Mouse (Mus musculus) kidney, postnatal 0 days (tissue): ENCODE measurements around the gene Mief1. TPM values are rescaled to one million over a fixed set of nuclear protein-coding genes. Genes with fewer than 3 reads are reported as not detected.
A peak's percentile ranks its signal among the peaks of the same experiment; 100 is the strongest.

Source experiments
- ATAC-seq: fragments of 200-750 bp; cut with Nextera tagmentation; replicated peaks from 2 replicates; pipeline ENCODE4 v1.8.0; 2017; ENCODE audit warnings: low read depth, moderate number of reproducible peaks, moderate TSS enrichment, moderate library complexity; ENCODE audit not compliant: low FRiP score
- DNase-seq: peaks from one replicate; pipeline ENCODE4 v3.0.0-alpha.2; 2016; ENCODE audit warnings: low spot score
- H3K27ac ChIP-seq: fragments of 300-500 bp; sonication (generic); 2 replicates; pipeline ENCODE4 v1.5.1; 2014; ENCODE audit warnings: mild to moderate bottlenecking
- H3K27me3 ChIP-seq: fragments of 300-500 bp; sonication (generic); 2 replicates; pipeline ENCODE4 v1.6.1; 2014; ENCODE audit warnings: low read length, mixed read lengths; ENCODE audit not compliant: insufficient read depth
- H3K36me3 ChIP-seq: fragments of 300-500 bp; sonication (generic); 2 replicates; pipeline ENCODE4 v1.6.1; 2014; ENCODE audit warnings: low read length, mixed read lengths; ENCODE audit not compliant: insufficient read depth
- H3K4me1 ChIP-seq: fragments of 300-500 bp; sonication (generic); replicated peaks from 2 replicates; pipeline ENCODE4 v1.6.1; 2014; ENCODE audit warnings: antibody characterized with exemption, low read length, mixed read lengths; ENCODE audit not compliant: insufficient read depth
- H3K4me2 ChIP-seq: fragments of 300-500 bp; sonication (generic); 2 replicates; pipeline ENCODE4 v1.6.1; 2014; ENCODE audit warnings: mild to moderate bottlenecking, low read length, moderate library complexity, mixed read lengths
- H3K4me3 ChIP-seq: fragments of 300-500 bp; sonication (generic); replicated peaks from 2 replicates; pipeline ENCODE4 v1.5.1; 2014; ENCODE audit warnings: low read depth, low read length
- H3K9ac ChIP-seq: fragments of 300-500 bp; sonication (generic); 2 replicates; pipeline ENCODE4 v1.6.1; 2014; ENCODE audit warnings: low read depth, low read length
- H3K9me3 ChIP-seq: fragments of 300-500 bp; sonication (generic); replicated peaks from 2 replicates; pipeline ENCODE4 v1.6.1; 2016; ENCODE audit warnings: low read length, inconsistent platforms, mixed read lengths
- CTCF ChIP-seq: IDR thresholded peaks from 2 replicates; pipeline ENCODE4 v1.5.1; 2016; ENCODE audit warnings: antibody characterized with exemption, low read depth, mild to moderate bottlenecking, moderate library complexity
- WGBS: fragments of 180-500 bp; shearing (Covaris S2); extraction: QIAGEN DNeasy Blood & Tissue Kit; methylation state at CpG from one replicate; pipeline ENCODE4 v1.1.7; 2014; 5-methylcytosine and 5-hydroxymethylcytosine counted together
- polyA plus RNA-seq: library from polyadenylated mRNA; unstranded; fragments of >200 nt; fragmentation: Nextera tagmentation; extraction: Ambion mirVana; gene quantifications from 2 replicates; pipeline ENCODE4 v1.2.1, GENCODE M21; 2015

The Mief1 gene
- polyA plus RNA-seq, 1 experiment from 2014 or later = 19.9 TPM

DNA sequence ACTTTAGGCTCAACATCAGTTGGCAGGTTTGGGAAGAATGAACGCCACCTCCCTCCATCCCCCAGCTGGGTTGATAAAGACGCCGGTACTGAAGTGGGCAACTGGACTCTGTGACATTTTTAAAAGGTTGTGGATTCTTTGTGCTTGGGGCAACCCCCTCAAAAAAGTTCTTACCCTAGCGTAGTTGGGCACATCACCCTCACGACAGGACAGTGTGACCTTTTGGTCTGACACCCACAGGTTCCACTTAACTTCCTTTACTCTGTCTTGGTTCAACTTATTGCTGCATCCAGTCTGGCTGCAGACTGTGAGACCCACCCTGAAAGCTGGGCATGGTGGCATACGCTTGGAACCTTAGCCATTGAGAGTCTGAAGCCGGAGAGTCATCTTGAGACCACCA lies 10.1 kb upstream of the Mief1 start:
- ATAC-seq (no peak), DNase-seq (no peak)
- H3K9me3 ChIP-seq = no peaks in the 10 kb centered on the region
- no peaks in the 10 kb centered on the region for H3K36me3 ChIP-seq
- H3K4me1 ChIP-seq = no peaks in the 10 kb centered on the region
- no peak overlapping the region for H3K4me2 ChIP-seq
- no peak overlapping the region for H3K4me3 ChIP-seq
- no peak overlapping the region for H3K27ac ChIP-seq
- no peak overlapping the region for H3K9ac ChIP-seq
- no peak for TF ChIP-seq CTCF
- H3K27me3 ChIP-seq = no peaks in the 10 kb centered on the region
- 85% methylated on average over 7 of the region's 7 CpGs for WGBS

DNA sequence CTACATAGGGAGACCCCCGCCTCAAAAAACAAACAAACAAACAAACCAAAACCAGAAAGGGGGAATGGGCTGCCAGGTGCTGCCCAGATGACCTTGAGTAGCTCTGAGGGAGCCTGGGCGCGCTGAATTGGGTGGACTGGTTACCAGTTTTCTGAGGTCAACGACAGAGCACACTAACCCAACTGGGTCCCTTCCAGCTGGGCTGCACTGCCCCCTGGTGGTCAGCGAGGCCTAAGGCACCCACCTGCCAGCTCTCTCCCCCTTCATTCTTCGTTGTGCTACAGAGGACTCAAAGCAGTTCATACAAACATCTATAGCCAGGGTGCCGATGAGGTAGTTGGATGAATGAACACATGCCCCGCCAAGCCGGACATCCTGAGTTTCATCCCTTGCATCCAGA lies 8.6 kb upstream of the Mief1 start:
- H3K27me3 ChIP-seq = no peaks in the 10 kb centered on the region
- no peak overlapping the region for H3K9ac ChIP-seq
- peak; percentile 82 for DNase-seq
- peak; percentile 97 for TF ChIP-seq CTCF
- no peaks in the 10 kb centered on the region for H3K36me3 ChIP-seq
- H3K4me3 ChIP-seq = no peak overlapping the region
- peak; percentile 72 for ATAC-seq
- WGBS = 21% methylated on average over 9 of the region's 9 CpGs
- no peaks in the 10 kb centered on the region for H3K4me1 ChIP-seq
- H3K9me3 ChIP-seq = no peaks in the 10 kb centered on the region
- H3K4me2 ChIP-seq = no peak overlapping the region
- H3K27ac ChIP-seq = no peak overlapping the region

- peak; percentile 82 for DNase-seq
- no peaks in the 10 kb centered on the region for H3K4me1 ChIP-seq
Measured at GRCm38 (mm10) chr15:80225796-80226195, 8.0 kb upstream of the Mief1 start.

DNA sequence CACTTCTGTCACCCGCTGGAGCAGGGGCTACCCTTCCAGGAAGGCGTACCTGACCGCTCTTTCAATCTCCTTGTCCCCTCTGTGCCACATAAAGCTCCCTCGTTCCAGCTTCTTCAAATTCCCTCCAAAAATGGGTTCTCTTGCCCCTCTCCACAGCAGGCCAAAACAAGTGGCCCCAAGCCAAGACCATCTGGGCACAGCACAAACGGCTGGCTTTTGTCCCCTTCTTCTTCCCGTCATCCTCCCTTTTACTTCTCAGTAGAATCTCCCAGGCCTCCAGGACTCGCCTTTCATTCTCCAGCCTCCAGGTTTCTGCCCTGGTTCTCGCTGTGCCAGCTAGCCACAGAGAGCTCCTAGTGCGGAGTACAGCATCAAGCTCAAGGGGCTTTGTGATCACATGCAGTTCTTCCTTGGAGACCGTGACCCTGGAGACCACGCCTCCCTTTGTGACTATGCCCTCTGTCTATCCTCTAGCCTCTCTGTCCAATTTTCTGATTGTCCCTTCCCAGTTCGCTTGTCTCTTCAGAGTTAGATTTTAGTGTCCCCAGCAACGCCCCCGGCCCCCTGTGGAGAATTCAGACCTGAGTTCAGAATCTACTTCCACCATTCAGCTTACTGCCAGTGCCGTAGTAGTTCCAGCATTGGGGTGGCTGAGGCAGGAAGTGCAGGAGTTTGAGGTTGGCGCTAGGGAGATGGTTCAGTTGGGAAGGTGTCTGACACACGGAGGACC lies 5.6 kb upstream of the Mief1 start:
- Histone ChIP-seq H3K4me3 (no peak overlapping the region), H3K27me3 (no peaks in the 10 kb centered on the region), H3K36me3 (no peaks in the 10 kb centered on the region), H3K9ac (no peak overlapping the region), H3K27ac (no peak overlapping the region), H3K9me3 (no peaks in the 10 kb centered on the region), H3K4me1 (peaks cover 4% of the 10 kb centered on the region; the same call in 1 of the 2 replicates), H3K4me2 (no peak overlapping the region)
- 79% methylated on average over 17 of the region's 17 CpGs for WGBS
- TF ChIP-seq CTCF = no peak
- ATAC-seq = no peak
- no peak for DNase-seq

More at GRCm38 (mm10) chr15:80225796-80226195, 8.0 kb upstream of the Mief1 start:
- WGBS = 42% methylated on average over 2 of the region's 2 CpGs
- H3K4me2 ChIP-seq = no peak overlapping the region
- no peaks in the 10 kb centered on the region for H3K9me3 ChIP-seq
- H3K9ac ChIP-seq = no peak overlapping the region
- no peaks in the 10 kb centered on the region for H3K36me3 ChIP-seq
- no peaks in the 10 kb centered on the region for H3K27me3 ChIP-seq
- H3K27ac ChIP-seq = no peak overlapping the region
- peak; percentile 83 for TF ChIP-seq CTCF
- H3K4me3 ChIP-seq = no peak overlapping the region
- ATAC-seq = no peak; the same call in 1 of the 2 replicates

GRCm38 (mm10) chr15:80232331-80232730 lies 1.5 kb upstream of the Mief1 start:
- DNase-seq (no peak), ATAC-seq (no peak)
- WGBS = 75% methylated on average over 2 of the region's 2 CpGs
- H3K36me3 ChIP-seq = peaks cover 14% of the 10 kb centered on the region; the same call in 1 of the 2 replicates
- H3K4me3 ChIP-seq = no peak overlapping the region
- no peaks in the 10 kb centered on the region for H3K9me3 ChIP-seq
- H3K27me3 ChIP-seq = no peaks in the 10 kb centered on the region
- no peak overlapping the region for H3K27ac ChIP-seq
- H3K4me2 ChIP-seq = no peak overlapping the region
- peaks cover 7% of the 10 kb centered on the region; the same call in 1 of the 2 replicates for H3K4me1 ChIP-seq
- TF ChIP-seq CTCF = no peak
- H3K9ac ChIP-seq = no peak overlapping the region

GRCm38 (mm10) chr15:80233053-80233452 lies 765 bp upstream of the Mief1 start:
- Histone ChIP-seq H3K9ac (0 out of 2 replicates have a peak overlapping the region, but pooled peaks have one; percentile 13), H3K4me3 (no peak overlapping the region; the same call in 1 of the 2 replicates), H3K4me1 (peaks cover 7% of the 10 kb centered on the region; the same call in 1 of the 2 replicates), H3K27me3 (no peaks in the 10 kb centered on the region), H3K27ac (peak overlapping the region; percentile 70), H3K36me3 (peaks cover 17% of the 10 kb centered on the region; the same call in 1 of the 2 replicates), H3K9me3 (no peaks in the 10 kb centered on the region), H3K4me2 (peak overlapping the region; percentile 56)
- no peak for DNase-seq
- no peak for ATAC-seq
- no peak for TF ChIP-seq CTCF
- 33% methylated on average over 4 of the region's 4 CpGs for WGBS
